Mouse (Mus musculus) mouse embryonic stem cell (cell line): ENCODE measurements around the gene Cd68.

Experiments
- in situ Hi-C, 2 experiments: fragments of 300-500 bp; cut with MboI; formaldehyde crosslinking; loops; 1 replicate in 1 of 2; 3 replicates in 1 of 2; pipeline ENCODE4 v1.14.3; 2019 to 2020; ENCODE audit warnings: low sequenced_read_pairs in 2 of 2, low pct_unique_long_range_greater_than_20kb in 1 of 2, mixed read lengths in 1 of 2; ENCODE audit not compliant: unreplicated experiment in 1 of 2

The Cd68 gene

DNA sequence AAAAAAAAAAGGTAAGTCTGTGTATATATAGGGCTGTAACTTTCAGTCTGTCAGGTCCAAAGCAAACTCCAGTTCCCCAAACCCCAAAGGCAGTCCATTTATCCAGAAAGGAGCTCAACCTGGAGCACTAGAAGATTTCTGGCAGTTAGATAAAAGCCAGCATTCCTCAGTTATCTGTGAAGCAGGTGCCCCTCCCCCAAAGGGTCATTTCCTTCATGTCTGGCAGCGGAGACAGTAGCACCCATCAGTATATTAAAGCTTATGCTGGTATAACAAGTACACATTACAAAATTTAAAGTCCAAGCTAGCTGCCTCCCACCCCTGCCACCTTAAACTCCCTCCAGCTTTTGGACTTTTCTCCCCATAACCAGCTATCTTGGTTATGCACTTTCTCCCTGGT is 33.6 kb upstream of the Cd68 start:
- in situ Hi-C loops = no loop called here

DNA sequence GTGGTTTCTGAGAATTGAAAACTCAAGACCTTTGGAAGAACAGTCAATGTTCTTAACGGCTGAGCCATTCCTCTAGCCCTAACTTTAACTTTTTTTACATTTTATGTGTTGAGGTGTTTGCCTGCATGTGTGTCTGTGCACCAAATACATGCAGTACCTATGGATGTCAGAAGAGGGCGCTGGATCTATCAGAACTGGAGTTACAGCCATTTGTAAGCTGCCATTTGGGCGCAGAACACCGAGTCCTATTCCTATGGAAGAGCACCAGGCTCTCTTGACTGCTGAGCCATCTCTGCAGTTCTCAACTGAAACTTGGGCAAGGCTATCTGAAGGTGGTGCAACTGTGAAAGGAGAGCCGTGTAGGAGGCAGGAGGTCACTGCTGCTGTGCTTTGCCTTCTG is 32.6 kb upstream of the Cd68 start:
- in situ Hi-C loops = no loop called here

DNA sequence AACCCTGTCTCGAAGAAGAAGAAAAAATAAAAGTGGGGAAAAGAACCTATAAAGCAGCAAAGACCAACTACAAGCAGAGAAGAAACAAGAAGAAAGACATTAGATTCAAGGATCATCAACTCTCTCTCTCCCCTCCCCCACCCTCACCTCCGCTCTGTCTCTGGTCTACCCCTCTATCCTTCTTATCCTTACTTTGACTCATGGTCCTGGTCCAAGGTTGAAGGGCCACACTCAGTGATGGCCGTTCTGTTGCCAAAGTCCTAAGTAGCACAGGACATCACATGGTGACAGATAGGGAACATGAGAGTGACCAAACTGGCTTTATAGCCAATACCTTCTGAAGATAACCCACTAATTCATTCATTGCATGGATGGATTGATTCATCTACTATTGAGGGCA is 31.4 kb upstream of the Cd68 start:
- in situ Hi-C loops = no loop called here

DNA sequence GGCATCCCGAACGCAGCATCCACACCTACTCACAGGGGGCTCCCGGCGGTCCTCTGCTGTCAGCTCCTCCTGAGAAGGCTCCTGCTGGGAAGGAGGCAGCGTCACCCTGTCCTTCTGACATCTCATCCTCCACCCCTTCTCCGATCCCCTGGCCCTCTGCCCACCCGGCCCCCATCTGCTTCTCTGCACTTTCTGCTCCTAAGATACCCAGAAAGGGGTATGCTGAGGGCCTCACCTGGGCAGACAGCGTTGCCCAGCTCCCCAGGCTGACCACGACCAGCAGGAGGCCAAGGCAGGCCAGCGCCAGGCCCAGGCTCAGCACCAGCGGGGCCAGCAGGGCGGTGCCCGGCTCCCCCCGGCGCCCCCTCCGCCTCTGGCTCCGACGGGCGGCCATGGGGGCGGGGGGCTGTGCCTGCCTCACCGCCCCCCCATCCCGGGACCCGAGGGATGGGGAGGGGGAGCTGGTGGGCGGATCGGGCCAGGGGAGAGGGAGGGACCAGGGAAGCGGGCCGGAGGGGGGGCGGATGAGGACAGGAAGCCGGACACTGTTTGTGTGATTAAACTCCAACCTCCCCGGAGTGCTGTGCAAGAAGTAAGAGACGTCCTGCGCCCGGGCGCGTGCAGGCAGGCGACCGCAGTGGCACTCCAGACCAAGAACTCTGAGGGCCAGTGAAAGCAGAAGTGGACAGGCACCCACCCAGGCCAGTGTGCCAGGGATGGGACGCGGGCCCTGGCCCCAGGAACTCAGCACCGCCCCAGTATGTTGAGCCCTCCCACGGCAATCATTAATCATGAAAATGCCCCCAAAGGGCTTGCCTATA is 29.6 kb upstream of the Cd68 start, which contains the start of the genes Tnfsf12 and Tnfsfm13:
Gene Tnfsf12 (minus strand): TSS at position 489 of the 821 bp plus-strand sequence.
Gene Tnfsfm13 (minus strand): TSS at position 738 of the 821 bp plus-strand sequence.
- in situ Hi-C loops = no loop called here

DNA sequence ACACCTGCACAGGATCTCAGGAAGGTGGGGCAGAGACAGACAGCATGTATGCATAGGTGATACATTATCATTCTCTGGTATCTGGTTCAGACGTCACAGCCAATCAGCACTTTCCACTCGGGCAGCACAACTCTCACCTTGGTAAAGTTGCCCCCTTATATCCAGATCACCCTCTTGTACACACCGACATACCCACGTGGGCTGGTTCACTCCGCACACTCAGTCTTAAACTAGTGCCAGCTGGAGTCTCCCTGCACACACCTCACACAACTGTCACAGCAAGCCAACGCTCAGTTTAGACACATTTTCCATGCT is 29.1 kb upstream of the Cd68 start:
- in situ Hi-C loops = no loop called here

DNA sequence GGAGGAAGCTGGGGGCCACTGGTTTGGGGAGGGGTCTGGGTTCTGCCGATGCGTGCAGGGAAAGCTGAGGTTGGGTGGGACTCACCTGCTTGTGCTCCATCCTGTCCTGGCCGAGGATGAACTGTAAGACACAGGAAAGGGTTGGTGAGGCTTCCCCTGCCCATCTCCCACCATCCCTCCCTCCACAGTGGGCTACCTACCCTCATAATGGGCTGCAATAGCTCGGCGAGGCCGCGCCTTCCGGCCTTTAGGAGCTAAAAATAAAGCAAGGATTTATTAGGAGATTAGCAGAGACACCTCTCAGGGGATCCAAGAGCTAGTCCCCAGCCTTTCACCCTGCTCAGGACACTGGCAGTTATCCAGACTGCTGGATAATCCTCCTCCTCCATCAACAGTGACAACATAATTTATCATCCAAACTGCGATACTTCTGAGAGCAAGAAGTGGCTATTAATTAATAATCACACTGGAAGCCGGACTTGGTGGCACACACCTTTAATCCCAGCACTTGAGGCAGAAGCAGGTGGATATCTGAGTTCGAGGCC is 27.5 kb upstream of the Cd68 start:
- in situ Hi-C loops = no loop called here

DNA sequence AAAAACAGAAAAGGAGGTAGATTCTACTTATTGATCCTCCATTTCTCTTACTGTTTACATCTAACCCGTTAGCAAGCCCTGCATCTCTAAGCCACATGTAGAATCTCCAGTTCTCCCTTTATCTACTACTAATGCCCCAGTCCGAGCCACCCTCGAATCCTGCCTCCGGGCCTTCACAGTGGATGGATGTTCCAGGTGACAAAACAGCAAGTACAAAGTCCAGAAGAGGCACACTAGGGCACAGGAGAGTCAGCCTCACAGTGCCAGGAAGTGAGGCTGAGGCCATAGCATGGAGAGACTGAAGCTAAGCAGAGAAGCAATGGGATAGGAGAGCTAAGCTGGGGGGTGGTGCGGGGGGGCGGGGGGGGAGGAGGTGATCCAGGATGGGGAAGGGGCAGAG is 26.9 kb upstream of the Cd68 start:
- in situ Hi-C loops = no loop called here

DNA sequence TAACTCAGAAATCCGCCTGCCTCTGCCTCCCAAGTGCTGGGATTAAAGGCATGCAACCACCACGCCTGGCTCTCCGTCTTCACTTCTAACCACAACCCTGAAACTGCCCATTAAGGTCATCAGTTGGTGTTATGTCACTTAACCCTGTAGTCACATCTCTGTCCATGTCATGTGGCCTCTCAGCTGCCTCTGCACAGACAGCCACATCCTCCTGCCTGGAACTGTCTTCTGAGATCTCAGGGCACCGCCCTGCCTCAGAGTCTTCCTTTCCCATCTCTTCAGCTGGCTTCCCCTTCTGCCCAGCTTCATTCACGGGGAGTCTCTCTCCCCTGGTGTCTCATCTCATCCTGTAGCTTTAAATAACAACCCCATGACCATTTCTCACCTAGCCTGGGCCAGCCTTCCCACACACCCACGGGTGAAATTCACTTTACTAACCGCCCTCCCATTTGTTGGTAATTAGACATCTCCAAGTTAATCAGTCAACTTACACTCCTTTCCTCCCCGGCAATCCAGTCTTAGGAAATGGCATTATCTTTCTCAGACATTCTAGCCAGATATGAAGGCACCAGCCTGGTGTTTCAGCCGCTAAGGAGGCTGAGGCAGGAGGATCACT is 26.4 kb upstream of the Cd68 start:
- in situ Hi-C loops = no loop called here

DNA sequence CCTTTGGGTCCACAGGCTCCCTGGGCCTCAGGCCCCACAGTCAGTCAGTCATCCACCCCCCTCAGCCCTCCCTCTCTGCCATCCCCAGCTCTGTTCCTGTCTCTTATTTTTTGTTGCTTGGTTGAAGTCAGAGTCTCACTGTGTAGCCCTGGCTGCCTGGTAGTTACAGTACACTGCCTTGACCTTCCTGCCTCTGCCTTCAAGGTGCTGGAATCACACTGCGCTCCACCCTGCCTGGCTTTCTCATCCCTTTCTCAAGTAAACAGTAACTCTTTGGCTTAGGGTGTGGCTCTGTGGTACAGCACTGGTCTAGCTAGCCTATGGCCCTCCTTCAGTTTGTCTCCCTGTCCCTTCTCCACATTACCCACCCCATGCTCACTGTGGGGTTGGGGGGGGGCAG is 23.9 kb upstream of the Cd68 start:
- in situ Hi-C loops = no loop called here

DNA sequence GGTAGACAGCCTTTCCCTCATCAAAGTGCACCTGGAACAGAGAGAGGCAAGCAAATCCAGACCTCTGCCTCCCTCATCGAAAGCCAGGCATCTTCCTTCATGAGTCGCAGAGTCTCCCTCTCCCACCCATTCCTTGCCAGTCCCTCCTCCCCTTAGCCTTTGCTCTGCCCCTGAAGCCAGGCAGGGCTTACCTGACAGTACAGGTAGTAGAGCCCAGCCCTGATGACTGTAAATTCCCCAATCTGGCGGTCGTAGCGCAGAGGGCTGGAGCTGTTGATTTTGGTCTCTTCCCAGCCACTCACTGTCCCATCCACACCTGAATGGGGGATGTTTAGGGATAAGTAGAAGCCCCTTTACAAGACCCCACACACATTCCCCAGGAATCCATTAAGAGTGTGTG is 21.1 kb upstream of the Cd68 start:
- in situ Hi-C loops = no loop called here

DNA sequence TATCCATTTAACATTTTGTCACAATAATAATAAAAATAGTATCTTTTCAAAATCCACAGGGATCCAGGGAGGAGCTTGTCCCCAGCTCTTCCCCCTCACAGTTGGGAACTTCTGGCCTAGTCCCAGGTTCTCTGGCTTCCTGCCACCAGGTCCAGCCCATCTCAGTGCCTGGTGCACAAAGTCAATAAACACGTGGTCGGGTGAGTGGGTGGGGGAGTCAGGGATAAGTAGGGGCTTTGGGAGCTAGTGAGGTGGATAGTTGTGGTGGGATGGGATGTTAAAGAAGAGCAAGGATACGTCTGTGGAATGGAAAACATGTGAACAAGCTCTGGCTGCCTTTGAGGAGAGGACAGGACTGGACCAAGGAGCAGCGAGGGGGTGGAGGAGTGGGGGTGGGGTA is 20.4 kb upstream of the Cd68 start:
- in situ Hi-C loops = no loop called here

DNA sequence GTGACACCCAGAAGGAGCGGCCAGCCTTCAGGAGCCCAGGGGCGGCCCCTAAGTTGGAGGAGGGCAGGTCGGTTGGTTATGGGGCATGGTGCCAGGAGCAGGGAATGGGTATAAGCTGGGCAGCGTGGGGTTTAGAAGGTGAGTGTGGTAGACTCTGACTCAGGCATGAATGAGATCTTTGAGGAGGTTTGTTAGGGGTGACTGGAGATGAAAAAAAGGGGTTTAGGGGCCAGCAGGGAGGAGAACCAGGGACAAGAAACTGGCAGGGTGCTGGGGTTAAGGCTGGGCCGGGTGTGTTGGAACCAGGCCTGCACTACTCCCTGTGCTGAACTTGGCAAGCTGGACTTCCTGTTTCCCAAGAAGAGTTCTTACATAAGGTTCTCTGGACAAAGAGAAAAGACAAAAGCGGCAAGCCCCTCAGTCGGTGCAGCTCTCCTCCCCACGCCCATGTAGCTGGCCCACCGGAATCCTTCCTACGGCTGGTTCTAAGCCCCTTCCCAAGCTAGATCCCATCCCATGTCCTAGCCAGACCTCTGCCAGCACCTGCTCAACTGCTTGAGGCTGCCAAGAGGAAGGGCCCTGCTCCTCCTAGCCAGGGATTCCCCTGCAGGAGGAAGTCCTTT is 19.7 kb upstream of the Cd68 start, which contains the start of gene Tnfsf13:
Gene Tnfsf13 (minus strand): TSS at position 259 of the 623 bp plus-strand sequence.
- in situ Hi-C loops = no loop called here

DNA sequence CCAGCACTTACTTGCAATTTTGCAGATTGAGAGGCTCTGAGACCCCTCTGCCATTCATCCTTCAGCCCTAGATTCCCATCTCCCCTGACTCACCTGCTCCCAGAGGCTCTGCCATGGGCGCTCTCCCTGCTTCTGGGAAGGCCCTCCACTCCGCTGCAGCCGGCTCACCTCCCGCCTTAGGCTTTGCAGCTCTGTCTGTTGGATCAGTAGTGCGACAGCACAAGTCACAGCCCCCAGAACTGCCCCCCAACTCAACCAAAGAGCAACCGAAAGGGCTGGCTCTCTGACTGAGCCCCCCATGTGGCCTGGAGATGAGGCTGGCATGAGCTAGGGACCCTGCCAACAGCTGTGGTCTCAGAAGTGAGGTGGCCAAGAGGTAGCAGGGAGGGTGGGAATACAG is 19.0 kb upstream of the Cd68 start:
- in situ Hi-C loops = loop anchor here (5.0 kb wide), 1 partner anchor 32 kb away; no protein-coding TSS in a partner anchor

DNA sequence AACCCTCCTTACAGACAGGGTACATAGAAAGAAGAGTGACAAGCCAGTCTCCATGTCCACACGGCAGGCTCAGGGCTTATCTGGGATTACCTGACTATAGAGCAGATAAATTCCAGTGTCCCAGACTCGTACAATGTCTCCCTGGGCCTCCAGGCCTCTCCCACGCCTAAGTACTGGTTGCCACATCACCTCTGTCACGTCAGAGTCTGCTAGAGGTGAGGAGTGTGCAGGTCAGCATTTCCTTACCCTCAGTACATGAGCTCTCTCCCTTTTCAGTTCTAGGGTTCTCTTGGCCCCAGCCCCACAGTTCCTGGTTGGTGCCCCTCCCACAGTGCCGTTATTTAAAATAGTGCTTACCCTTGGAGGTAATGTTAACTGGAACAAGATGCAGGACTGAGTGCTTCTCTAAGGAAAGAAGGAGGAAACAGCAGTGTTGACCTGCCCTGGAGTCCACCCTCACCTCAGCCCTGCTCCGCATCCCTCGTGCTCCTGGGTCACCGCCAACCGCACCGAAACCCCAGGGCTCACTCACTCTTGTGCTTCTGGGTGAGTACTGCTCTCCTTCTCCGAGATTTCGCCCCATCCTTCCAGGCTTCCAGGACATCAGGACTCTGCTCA is 18.3 kb upstream of the Cd68 start:
- in situ Hi-C loops = loop anchor here (5.0 kb wide), 1 partner anchor 33 kb away; no protein-coding TSS in a partner anchor

DNA sequence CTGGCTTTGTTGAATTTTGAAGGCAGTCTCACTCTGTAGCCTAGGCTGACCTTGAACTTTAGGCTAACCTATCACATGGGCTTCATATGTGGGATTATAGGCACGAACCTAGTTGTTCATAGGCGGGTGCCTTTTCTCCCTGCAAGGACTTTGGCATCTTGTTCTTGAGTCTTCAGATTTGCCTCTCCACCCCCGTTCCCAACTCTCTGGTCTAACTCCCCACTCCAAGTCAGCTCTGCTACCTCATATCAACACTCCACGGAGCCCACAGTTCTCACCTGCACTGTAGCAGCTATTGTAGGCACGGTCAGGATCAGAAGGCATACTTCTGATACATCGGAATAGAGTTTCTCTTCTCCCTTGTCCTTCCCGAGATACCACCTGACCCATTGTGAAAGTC is 17.6 kb upstream of the Cd68 start:
- in situ Hi-C loops = loop anchor here (5.0 kb wide), 1 partner anchor 34 kb away; no protein-coding TSS in a partner anchor

DNA sequence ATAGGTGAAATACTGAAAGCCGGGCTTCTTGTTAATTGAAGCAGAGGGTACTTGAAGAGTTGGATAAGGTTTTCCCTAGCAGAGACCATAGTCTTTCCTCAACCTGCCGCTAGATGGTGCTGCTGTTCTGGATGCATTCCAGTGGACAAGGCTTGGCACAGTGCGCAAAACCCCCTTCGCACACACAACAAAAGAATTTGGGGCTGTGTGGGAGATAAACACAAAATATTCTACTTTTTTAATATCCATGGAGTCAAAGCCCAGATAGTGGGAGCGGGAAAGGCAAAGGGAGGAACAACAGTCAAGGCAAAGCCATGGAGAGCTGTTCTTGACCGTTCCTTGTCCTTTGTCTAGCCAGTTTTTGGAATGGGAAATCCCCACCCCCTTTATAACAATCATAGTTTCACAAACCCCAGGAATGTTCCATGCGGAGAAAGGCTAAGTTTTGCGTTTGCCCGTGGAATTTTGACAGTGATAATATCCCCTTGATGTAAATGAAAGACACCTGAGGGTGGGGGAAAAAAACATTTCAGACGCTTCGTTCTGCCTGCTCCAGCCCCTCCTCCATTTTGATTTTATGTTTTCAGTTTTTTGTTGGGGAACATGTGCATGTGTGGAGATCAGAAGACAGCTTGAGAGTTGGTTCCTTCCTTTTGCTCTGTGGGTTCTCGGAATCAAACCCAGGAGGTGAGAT is 17.0 kb upstream of the Cd68 start:
- in situ Hi-C loops = loop anchor here (5.0 kb wide), 1 partner anchor 34 kb away; no protein-coding TSS in a partner anchor

DNA sequence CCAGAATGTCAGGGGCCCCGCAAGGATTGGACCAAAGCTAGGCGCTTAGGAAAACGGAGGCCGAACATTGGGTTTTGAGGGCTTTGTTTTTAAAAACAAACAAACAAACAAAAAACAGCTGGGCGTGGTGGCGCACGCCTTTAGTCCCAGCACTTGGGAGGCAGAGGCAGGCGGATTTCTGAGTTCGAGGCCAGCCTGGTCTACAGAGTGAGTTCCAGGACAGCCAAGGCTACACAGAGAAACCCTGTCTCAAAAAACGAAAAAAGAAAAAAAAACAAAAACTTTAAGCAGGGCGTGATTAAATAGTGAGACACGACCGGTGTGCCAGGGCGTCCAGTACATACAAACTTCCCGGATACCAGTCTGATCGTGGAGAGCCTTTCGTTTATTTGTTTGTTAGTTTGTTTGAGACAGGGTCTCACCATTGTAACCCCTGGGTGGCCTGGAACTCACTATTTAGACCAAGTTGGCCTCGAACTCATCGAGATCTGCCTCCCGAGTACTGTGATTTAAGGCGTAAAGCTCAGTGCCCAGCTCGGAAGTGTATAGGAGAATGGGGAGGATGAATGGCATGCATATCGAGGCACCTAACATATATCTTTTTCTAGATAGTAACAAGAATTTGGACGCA is 16.4 kb upstream of the Cd68 start:
- in situ Hi-C loops = loop anchor here (5.0 kb wide), 1 partner anchor 35 kb away; no protein-coding TSS in a partner anchor
